Mouse (Mus musculus) embryonic fibroblast, embryonic 13.5 days (primary cell): ENCODE data around the gene Cdkal1.

Experiments
- CTCF ChIP-seq: IDR thresholded peaks from 2 replicates; pipeline ENCODE4 v1.5.1; 2011; ENCODE audit warnings: mild to moderate bottlenecking, control low read depth, low read length, moderate library complexity, borderline replicate concordance; ENCODE audit not compliant: insufficient read depth
- POLR2A ChIP-seq: IDR thresholded peaks from 2 replicates; pipeline ENCODE4 v1.6.1; 2011; ENCODE audit warnings: low read depth, mild to moderate bottlenecking, control low read depth, low read length, moderate library complexity

DNA sequence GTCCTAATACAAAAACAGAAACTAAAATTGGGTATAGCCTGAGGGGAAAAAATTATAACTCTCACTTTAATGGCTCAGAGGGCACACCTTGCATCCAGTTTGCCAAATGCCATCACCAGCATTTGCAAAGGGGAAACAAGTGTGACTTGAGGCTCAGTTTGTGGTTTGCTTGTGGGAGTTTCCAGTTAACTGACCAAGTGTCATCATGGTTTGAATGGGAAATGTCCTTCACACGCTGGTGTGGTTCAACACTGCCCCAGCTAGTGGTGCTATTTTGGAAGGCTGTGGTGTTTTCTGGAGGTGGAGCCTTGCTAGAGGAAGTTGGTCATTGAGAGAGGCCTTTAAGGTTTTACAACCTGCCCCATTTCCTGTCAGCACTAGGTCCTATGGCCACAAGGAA is 686.1 kb downstream of the Cdkal1 start:
- TF ChIP-seq CTCF, result no peak
- no peak for TF ChIP-seq POLR2A
